In the genomic region with DNA sequence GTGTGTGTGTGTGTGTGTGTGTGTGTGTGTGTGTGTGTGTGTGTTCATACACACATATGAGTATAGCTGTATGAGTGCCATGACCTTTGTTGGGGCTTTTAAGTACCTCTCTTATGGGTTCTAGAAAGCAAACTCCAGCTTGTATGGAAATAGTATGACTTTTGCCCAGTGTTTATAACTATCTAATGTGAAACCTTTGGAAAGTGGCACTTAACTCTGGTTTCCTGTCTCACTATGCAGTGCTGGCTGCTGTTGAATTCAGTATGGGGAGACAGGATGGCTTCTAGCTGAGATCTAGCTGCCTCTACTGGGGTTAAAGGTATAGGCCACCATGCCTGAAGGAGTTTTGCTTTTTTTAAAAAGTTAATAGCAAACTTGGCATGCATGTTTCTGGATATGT, we compare ENCODE assay signal across 13 mouse cellular contexts.
"Had no signal": no experiment of that assay in that cellular context is flagged by ENCODE, and none has a peak within 500 bp of the region (broad histone marks: within the 10 kb centered on the region; RNA-seq: fewer than 3 reads in every experiment).

No protein-coding gene starts in this region.

- H3K27me3 ChIP-seq: lung, embryonic 15.5 days; midbrain, embryonic 12.5 days; stomach, embryonic 15.5 days had no signal

- H3K4me1 ChIP-seq: lung, embryonic 15.5 days; midbrain, embryonic 12.5 days; stomach, embryonic 15.5 days had no signal

- H3K36me3 ChIP-seq: lung, embryonic 15.5 days; midbrain, embryonic 12.5 days; stomach, embryonic 15.5 days had no signal

- ATAC-seq: midbrain, embryonic 16.5 days had no signal

- H3K27ac ChIP-seq: lung, embryonic 15.5 days; macrophage; midbrain, embryonic 12.5 days; stomach, embryonic 15.5 days had no signal

- H3K9ac ChIP-seq: lung, embryonic 15.5 days; midbrain, embryonic 12.5 days; stomach, embryonic 15.5 days had no signal

- DNase-seq: kidney, postnatal 10 days; left cerebral cortex, postnatal 4 days; lung, postnatal 14 days; right cerebral cortex, adult 18-20 months; right cerebral cortex, postnatal 25 days; thymus, adult 2 months; thymus, postnatal 25 days had no signal

- H3K9me3 ChIP-seq: lung, embryonic 15.5 days; midbrain, embryonic 12.5 days; stomach, embryonic 15.5 days had no signal

- H3K4me3 ChIP-seq: lung, embryonic 15.5 days; midbrain, embryonic 12.5 days; stomach, embryonic 15.5 days had no signal

- H3K4me2 ChIP-seq: liver, embryonic 11.5 days; lung, embryonic 15.5 days; midbrain, embryonic 12.5 days; stomach, embryonic 15.5 days had no signal
